Mouse (Mus musculus) heart, embryonic 13.5 days (tissue): Measurements from ENCODE around the gene Svbp. TPM values are rescaled to one million over a fixed set of nuclear protein-coding genes. Genes with fewer than 3 reads are reported as not detected.
A peak's percentile ranks its signal among the peaks of the same experiment; 100 is the strongest.

Source experiments
- ATAC-seq: fragments of 200-750 bp; cut with Nextera tagmentation; 2 replicates; pipeline ENCODE4 v1.8.0; 2017; ENCODE audit warnings: moderate TSS enrichment; ENCODE audit not compliant: insufficient number of reproducible peaks, low FRiP score, low TSS enrichment; ENCODE audit errors: extremely low read depth
- H3K27ac ChIP-seq: fragments of 300-500 bp; sonication (generic); replicated peaks from 2 replicates; pipeline ENCODE4 v1.5.1; 2015; ENCODE audit warnings: moderate library complexity, mild to moderate bottlenecking, inconsistent platforms
- H3K27me3 ChIP-seq: fragments of 300-500 bp; sonication (generic); replicated peaks from 2 replicates; pipeline ENCODE4 v1.6.1; 2015; ENCODE audit warnings: mild to moderate bottlenecking, inconsistent platforms
- H3K36me3 ChIP-seq: fragments of 300-500 bp; sonication (generic); 2 replicates; pipeline ENCODE4 v1.6.1; 2015; ENCODE audit warnings: mild to moderate bottlenecking, inconsistent platforms
- H3K4me1 ChIP-seq: fragments of 300-500 bp; sonication (generic); 2 replicates; pipeline ENCODE4 v1.6.1; 2015; ENCODE audit warnings: inconsistent platforms
- H3K4me2 ChIP-seq: fragments of 300-500 bp; sonication (generic); 2 replicates; pipeline ENCODE4 v1.6.1; 2015; ENCODE audit warnings: inconsistent platforms, mild to moderate bottlenecking, moderate library complexity
- H3K4me3 ChIP-seq: fragments of 300-500 bp; sonication (generic); 2 replicates; pipeline ENCODE4 v1.5.1; 2015; ENCODE audit warnings: moderate library complexity, mild to moderate bottlenecking, inconsistent platforms
- H3K9ac ChIP-seq: fragments of 300-500 bp; sonication (generic); 2 replicates; pipeline ENCODE4 v1.6.1; 2015; ENCODE audit warnings: inconsistent platforms, mild to moderate bottlenecking, moderate library complexity
- H3K9me3 ChIP-seq: fragments of 300-500 bp; sonication (generic); 2 replicates; pipeline ENCODE4 v1.6.1; 2016; ENCODE audit warnings: inconsistent platforms
- WGBS: fragments of 180-500 bp; shearing (Covaris S2); methylation state at CpG from one replicate; pipeline ENCODE4 v1.1.7; 2015; ENCODE audit warnings: mixed read lengths; 5-methylcytosine and 5-hydroxymethylcytosine counted together
- polyA plus RNA-seq: library from polyadenylated mRNA; unstranded; fragments of >200 nt; fragmentation: Nextera tagmentation; extraction: Ambion mirVana; gene quantifications from 2 replicates; pipeline ENCODE4 v1.2.1, GENCODE M21; 2015

Gene Svbp
- polyA plus RNA-seq, 1 experiment from 2014 or later: 124 TPM

DNA sequence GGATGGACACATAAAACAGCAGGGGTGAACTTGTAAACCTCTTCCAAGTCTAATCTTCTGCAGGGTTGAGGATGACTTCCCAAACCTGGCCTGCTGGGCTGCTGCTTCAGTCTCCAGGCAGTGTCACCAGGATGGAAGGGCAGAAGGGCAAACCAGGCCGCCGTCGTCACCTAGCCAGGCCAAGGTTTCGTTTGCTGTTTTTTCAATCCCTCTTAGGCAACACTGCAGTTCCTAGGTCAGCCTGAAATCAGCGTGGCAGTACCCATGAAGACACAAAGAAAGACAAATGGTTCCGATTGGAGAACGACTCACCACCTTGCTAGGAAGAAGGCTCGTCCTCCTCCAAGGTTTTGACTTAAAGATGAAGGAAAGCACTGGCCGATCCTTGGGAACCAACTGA, 30.6 kb downstream of the Svbp start:
- 82% methylated on average over 9 of the region's 9 CpGs for WGBS
- no peak overlapping the region for H3K27ac ChIP-seq

DNA sequence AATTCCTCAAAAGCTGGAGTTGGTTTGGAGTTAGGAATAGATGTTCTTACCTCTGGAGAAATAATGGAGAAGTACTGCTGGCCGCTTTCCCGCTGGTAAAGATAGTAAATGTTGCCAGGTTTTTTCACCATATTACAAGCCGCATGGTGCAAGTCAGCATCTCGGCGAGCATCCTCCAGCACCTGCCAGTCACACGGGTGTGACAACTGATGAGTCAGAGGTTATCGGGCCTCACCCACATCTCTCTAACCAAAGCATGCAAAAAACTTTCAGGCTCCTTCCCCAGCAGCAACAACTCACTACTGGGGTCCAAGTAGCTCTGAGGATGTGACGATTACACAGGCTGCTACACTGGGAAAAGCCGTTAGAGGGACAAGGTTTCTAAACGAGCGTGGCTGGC, 31.6 kb downstream of the Svbp start:
- Histone ChIP-seq H3K4me1 (peaks cover 6% of the 10 kb centered on the region), H3K4me3 (no peak overlapping the region), H3K27me3 (no peaks in the 10 kb centered on the region), H3K9me3 (no peaks in the 10 kb centered on the region), H3K9ac (no peak overlapping the region), H3K4me2 (no peak overlapping the region), H3K36me3 (peaks cover 56% of the 10 kb centered on the region), H3K27ac (no peak overlapping the region)
- 88% methylated on average over 11 of the region's 11 CpGs for WGBS
- ATAC-seq: no peak

More for the DNA sequence above, 30.6 kb downstream of the Svbp start:
- Histone ChIP-seq H3K9ac (no peak overlapping the region), H3K4me1 (no peaks in the 10 kb centered on the region), H3K4me3 (no peak overlapping the region), H3K4me2 (no peak overlapping the region), H3K36me3 (peaks cover 56% of the 10 kb centered on the region), H3K27me3 (no peaks in the 10 kb centered on the region), H3K9me3 (no peaks in the 10 kb centered on the region)
- ATAC-seq: no peak

DNA sequence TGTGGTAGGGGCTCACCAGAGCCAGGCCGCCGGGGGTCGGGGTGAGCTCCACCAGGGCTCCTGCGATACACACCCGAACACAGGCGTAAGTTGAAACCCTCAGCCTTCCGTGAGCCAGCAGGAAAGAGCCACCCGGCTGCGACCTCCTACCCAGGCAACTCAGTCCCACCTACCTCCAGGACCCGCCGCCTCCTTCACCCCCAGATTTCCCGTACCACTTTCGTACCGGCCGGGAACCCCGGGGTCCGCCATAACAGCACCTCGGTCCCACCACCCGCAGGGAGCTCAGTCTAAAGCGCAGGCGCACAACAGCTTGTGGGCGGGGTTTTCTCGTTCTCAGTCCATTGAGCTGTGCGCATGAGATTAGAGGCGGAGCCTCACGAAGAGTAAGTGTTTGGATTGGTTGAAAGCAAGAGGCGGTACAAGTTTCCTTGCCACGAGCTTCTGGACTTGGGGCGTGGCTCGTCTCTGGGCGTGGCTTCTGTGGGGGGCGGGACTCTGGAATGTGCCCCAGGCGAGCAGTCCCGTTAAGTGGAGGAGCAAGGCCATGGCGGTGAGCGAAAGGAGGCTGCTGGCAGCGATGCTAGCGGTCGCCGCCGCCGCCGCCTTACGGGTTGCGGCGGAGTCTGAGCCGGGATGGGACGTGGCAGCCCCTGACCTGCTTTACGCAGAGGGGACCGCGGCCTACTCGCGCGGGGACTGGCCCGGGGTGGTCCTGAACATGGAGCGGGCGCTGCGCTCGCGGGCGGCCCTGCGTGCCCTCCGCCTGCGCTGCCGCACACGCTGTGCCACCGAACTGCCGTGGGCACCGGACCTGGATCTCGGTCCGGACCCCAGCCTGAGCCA, 37.5 kb downstream of the Svbp start, which contains the start of the genes AU022252 and P3h1:
TSS of gene AU022252 (minus strand) at position 303 of the 846 bp plus-strand sequence.
TSS of gene P3h1 (plus strand) at position 506 of the 846 bp plus-strand sequence.
- H3K4me1 ChIP-seq: peaks cover 22% of the 10 kb centered on the region
- H3K9me3 ChIP-seq: no peaks in the 10 kb centered on the region
- H3K36me3 ChIP-seq: peaks cover 34% of the 10 kb centered on the region
- ATAC-seq: peak; percentile 95
- H3K27ac ChIP-seq: peak within 1 kb of the TSS; percentile 75
- under 1% methylated on average over 71 of the region's 71 CpGs for WGBS
- H3K27me3 ChIP-seq: no peaks in the 10 kb centered on the region
- peak within 1 kb of the TSS; percentile 89 for H3K4me2 ChIP-seq
- peak within 1 kb of the TSS; percentile 94 for H3K9ac ChIP-seq
- peak within 1 kb of the TSS; percentile 89 for H3K4me3 ChIP-seq

DNA sequence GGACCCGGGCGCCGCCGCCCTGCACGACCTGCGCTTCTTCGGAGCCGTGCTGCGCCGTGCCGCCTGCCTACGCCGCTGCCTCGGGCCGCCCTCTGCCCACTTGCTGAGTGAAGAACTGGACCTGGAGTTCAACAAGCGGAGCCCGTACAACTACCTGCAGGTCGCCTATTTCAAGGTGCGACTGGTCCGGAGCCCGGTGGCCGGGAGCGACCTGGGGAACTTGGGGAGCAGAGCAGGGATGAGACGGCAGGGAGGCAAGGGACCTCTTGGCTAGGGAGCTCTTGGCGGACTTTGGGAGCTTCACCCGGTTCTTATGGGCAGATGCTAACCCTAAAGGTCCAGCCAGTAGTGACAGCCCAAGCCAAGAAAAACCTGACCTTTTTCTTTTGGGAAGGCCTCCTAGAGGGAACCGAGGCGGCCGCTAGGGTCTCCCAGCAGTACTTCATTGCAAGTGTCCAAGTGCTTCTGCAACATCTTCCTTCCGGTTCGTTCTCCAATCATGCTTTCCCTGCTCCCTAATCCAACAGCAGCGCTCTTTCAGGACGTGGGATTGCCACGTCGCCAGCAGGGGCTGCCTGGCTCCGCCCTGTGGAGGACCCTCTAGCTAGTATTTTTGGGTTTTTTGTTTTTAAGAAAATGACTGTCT, 38.3 kb downstream of the Svbp start:
- H3K27me3 ChIP-seq: no peaks in the 10 kb centered on the region
- no peak for ATAC-seq
- H3K4me1 ChIP-seq: peaks cover 22% of the 10 kb centered on the region
- peaks cover 31% of the 10 kb centered on the region for H3K36me3 ChIP-seq
- peak overlapping the region; percentile 94 for H3K9ac ChIP-seq
- 1% methylated on average over 36 of the region's 36 CpGs for WGBS
- H3K27ac ChIP-seq: peak overlapping the region; percentile 75
- peak overlapping the region; percentile 89 for H3K4me3 ChIP-seq
- H3K4me2 ChIP-seq: peak overlapping the region; percentile 89
- H3K9me3 ChIP-seq: no peaks in the 10 kb centered on the region

DNA sequence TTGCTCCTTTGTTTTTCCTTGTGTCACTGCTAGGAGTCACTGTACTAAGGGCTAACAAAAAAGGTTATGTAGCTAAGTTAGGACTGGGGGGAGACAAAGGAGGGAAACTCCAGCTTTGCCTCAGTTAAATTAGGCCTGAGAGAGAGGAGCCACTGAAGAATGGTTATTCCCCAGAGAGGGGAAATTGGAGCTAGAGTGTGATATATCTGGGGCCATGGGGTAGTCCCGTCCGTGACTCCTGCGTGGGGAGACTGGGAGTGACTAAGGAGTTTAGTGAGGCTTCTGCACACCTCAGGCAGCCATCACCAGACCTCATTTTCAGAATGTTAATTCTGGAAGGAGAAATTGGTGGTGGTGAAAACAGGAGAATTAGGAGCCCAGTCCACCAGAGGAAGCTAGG, 39.2 kb downstream of the Svbp start:
- H3K9ac ChIP-seq: peak overlapping the region; percentile 94
- no peaks in the 10 kb centered on the region for H3K9me3 ChIP-seq
- peak overlapping the region; percentile 89 for H3K4me2 ChIP-seq
- H3K27me3 ChIP-seq: no peaks in the 10 kb centered on the region
- ATAC-seq: no peak
- WGBS: 63% methylated on average over 3 of the region's 3 CpGs
- peaks cover 34% of the 10 kb centered on the region for H3K36me3 ChIP-seq
- peaks cover 29% of the 10 kb centered on the region for H3K4me1 ChIP-seq
- H3K27ac ChIP-seq: no peak overlapping the region; the same call in 1 of the 2 replicates
- H3K4me3 ChIP-seq: peak overlapping the region; percentile 89

DNA sequence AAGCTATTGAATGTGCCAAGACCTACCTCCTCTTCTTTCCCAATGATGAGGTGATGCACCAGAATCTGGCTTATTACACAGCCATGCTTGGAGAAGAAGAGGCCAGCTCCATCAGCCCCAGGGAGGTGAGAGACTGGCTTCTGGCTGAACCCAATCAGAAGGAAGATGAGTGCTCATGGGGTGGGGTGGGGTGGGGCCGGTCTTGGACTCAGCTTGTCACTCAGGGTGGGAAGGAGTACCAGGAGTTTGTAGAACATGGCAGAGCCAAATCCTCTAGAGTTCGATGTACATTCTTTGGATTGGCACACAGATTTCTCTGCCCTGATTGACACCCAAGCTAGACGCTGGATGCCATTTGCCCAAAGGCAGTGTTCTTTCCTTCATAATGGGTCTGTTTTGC, 43.6 kb downstream of the Svbp start:
- Histone ChIP-seq H3K9me3 (no peaks in the 10 kb centered on the region), H3K4me1 (peaks cover 21% of the 10 kb centered on the region), H3K4me2 (no peak overlapping the region), H3K27ac (no peak overlapping the region), H3K27me3 (no peaks in the 10 kb centered on the region), H3K4me3 (no peak overlapping the region), H3K36me3 (peaks cover 76% of the 10 kb centered on the region), H3K9ac (no peak overlapping the region)
- no peak for ATAC-seq
- 55% methylated on average over 3 of the region's 3 CpGs for WGBS

DNA sequence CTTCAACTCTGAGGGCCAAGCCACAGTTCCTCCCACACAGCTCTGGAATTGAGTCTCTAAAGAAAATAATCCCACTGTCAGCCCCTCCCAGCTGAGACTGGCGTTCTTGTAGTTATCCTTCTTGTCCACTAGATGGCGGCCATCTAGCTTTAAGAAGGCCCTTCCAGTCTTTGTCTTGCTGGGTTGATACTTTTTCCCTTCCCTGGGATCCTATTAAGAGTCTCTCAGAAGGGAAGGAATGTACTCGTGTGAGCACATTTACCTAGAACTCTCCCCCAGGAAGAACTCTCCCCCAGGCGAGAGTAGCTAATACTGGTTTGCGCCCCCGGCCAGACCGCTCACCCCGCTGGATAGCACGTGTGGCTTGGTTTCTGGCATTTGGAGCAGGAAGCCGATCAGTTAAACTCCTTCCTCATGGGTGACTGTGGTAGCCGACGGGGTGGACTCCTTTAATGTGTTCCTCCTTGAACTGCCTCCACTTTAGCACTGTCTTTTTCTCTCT, 44.1 kb downstream of the Svbp start:
- Histone ChIP-seq H3K9ac (peak overlapping the region; percentile 53; the same call in 1 of the 2 replicates), H3K9me3 (no peaks in the 10 kb centered on the region), H3K4me3 (no peak overlapping the region), H3K36me3 (peaks cover 82% of the 10 kb centered on the region), H3K27ac (0 out of 2 replicates have a peak overlapping the region, but pooled peaks have one; percentile 34), H3K27me3 (no peaks in the 10 kb centered on the region), H3K4me2 (no peak overlapping the region; the same call in 1 of the 2 replicates), H3K4me1 (peaks cover 16% of the 10 kb centered on the region)
- no peak for ATAC-seq
- WGBS: 45% methylated on average over 12 of the region's 12 CpGs

DNA sequence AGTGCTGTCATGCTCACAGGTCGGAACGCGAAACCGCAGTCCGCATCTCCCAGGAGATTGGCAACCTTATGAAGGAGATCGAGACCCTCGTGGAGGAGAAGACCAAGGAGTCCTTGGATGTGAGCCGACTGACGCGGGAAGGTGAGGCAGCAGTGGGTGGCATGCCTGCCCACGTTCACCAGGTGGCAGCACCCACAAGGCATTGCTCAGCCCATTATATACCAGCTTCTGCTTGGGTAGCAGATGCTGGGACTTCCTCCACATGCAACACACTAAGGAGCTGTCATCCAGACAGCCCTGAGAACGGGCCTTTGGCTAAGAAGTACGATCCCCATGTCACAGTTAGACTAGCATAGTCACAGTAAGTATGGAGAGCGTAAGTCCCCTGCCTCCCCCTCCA, 46.6 kb downstream of the Svbp start:
- 71% methylated on average over 14 of the region's 14 CpGs for WGBS
- Histone ChIP-seq H3K9ac (no peak overlapping the region), H3K36me3 (peaks cover 93% of the 10 kb centered on the region), H3K9me3 (no peaks in the 10 kb centered on the region), H3K4me2 (no peak overlapping the region), H3K27ac (no peak overlapping the region), H3K27me3 (no peaks in the 10 kb centered on the region), H3K4me3 (no peak overlapping the region), H3K4me1 (peaks cover 25% of the 10 kb centered on the region)
- no peak for ATAC-seq

DNA sequence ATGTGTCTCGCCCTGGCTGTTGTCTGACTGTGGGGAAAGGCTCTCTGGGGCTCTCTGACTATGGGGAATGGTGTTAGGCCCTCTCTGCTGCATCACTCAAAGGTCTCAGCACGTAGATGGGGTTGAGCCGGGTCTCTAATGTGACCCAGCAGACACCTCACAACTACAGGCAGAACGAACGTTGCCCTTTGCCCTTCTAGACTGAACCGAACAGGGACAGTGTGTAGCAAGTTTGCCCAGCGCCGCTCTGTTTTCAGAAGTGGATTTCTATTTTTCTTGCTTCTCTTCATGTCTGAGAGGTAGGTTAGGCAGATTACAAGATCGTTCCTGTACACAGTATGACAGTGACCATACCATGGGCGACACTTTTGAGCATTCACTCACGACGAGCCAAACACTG, 47.5 kb downstream of the Svbp start:
- H3K36me3 ChIP-seq: peaks cover 92% of the 10 kb centered on the region
- no peaks in the 10 kb centered on the region for H3K9me3 ChIP-seq
- WGBS: 89% methylated on average over 12 of the region's 12 CpGs
- no peak overlapping the region for H3K4me3 ChIP-seq
- no peak for ATAC-seq
- H3K27ac ChIP-seq: no peak overlapping the region
- no peak overlapping the region for H3K4me2 ChIP-seq
- no peaks in the 10 kb centered on the region for H3K27me3 ChIP-seq
- H3K9ac ChIP-seq: no peak overlapping the region
- peaks cover 30% of the 10 kb centered on the region for H3K4me1 ChIP-seq

DNA sequence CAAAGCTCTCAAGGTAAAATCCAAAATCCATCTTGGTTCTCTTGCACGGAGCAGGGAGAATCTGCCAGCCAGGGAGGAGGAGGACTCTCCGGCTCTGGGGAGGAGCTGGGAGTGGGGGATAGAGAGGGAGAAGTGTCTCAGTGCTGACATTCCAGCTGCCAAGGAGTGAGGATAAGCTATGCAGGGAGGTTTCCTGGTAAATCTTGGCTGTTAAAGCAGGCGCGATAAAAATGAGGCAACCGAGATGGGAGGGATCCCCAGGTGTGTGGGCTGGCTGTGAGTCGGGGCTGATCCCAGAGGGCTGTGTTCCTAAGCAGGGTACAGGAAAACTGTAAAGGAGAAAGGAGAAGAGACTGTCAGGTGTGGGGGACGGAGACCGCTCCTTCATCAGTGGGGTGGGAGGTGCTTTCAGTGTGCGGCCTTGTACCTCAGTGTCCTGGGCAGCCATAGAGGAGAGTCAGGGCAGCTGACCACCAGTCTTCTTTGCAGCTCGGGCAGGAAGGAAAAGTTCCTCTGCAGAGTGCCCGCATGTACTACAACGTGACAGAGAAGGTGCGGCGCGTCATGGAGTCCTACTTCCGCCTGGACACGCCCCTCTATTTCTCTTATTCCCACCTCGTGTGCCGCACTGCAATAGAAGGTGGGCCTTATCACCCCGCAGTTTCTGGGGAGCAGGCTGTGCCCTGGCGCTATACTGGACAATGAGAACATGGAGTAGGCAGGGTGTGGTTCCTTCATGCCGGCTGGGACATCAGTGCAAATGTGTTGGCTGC, 49.5 kb downstream of the Svbp start:
- no peak for ATAC-seq
- WGBS: 67% methylated on average over 22 of the region's 22 CpGs
- Histone ChIP-seq H3K4me1 (peaks cover 31% of the 10 kb centered on the region), H3K4me2 (no peak overlapping the region), H3K9me3 (no peaks in the 10 kb centered on the region), H3K4me3 (no peak overlapping the region), H3K27ac (peak overlapping the region; percentile 58; the same call in 1 of the 2 replicates), H3K9ac (0 out of 2 replicates have a peak overlapping the region, but pooled peaks have one; percentile 24), H3K27me3 (no peaks in the 10 kb centered on the region), H3K36me3 (peaks cover 89% of the 10 kb centered on the region)

DNA sequence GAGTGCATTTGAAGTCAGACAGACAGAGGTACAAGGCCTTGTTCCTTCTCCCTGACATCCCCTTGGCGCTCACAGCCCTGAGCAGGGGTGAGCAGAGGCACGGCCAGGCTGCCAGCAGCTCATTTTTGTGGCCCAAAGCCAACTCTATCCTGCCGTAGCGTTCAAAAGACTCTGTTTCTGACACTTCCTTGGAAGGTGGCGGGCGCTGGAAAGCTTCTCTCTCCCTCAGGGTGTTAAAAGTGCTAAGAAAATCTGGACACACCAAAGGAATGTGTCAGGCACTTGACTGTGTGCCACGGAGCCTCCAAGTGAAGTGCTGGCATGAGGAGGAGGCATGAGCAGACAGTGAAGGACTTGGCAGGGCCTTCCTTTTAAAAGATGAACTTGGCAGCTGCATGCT, 50.5 kb downstream of the Svbp start:
- Histone ChIP-seq H3K4me3 (no peak overlapping the region), H3K27me3 (no peaks in the 10 kb centered on the region), H3K9ac (no peak overlapping the region), H3K4me1 (peaks cover 31% of the 10 kb centered on the region), H3K36me3 (peaks cover 80% of the 10 kb centered on the region), H3K9me3 (no peaks in the 10 kb centered on the region), H3K27ac (peak overlapping the region; percentile 58), H3K4me2 (no peak overlapping the region)
- WGBS: 35% methylated on average over 7 of the region's 7 CpGs
- ATAC-seq: no peak
